Mouse (Mus musculus) CH12.LX (cell line): ENCODE measurements at regions not wholly inside any gene's neighbourhood (a gene's known extent, or its start where the extent isn't known, plus 50 kb on each side); places are given as distances from the start of the nearest gene placed in this dataset.

Experiments used
- DNase-seq: peaks from one replicate; pipeline ENCODE4 v3.0.0-alpha.2; 2013; ENCODE audit errors: extremely low read depth
- H3K27ac ChIP-seq: 2 replicates; pipeline ENCODE4 v1.5.1; 2012; ENCODE audit warnings: low read depth, mild to moderate bottlenecking, control low read depth, moderate library complexity; ENCODE audit not compliant: insufficient read depth
- H3K27me3 ChIP-seq: replicated peaks from 2 replicates; pipeline ENCODE3; 2012; ENCODE audit warnings: inconsistent platforms
- H3K36me3 ChIP-seq, 2 experiments: replicated peaks in 1 of 2; 2 replicates each; pipeline versions ENCODE3 to v1.6.1; 2012; ENCODE audit warnings: inconsistent platforms in 1 of 2, low read length in 1 of 2, mild to moderate bottlenecking in 1 of 2, mixed read lengths in 1 of 2, moderate library complexity in 1 of 2; ENCODE audit not compliant: control insufficient read depth in 1 of 2, insufficient read depth in 1 of 2
- H3K4me1 ChIP-seq, 2 experiments: 2 replicates each; pipeline ENCODE4 v1.6.1; 2012; ENCODE audit warnings: inconsistent platforms in 1 of 2, moderate library complexity in 1 of 2; ENCODE audit not compliant: insufficient read depth in 2 of 2, control insufficient read depth in 1 of 2
- H3K4me2 ChIP-seq: 2 replicates; pipeline ENCODE4 v1.6.1; 2012; ENCODE audit warnings: low read depth, mild to moderate bottlenecking, control low read depth; ENCODE audit not compliant: poor library complexity, insufficient read depth, severe bottlenecking
- H3K4me3 ChIP-seq, 3 experiments: fragments of 150-350 bp in 1 of 3; sonication (generic) in 1 of 3; replicated peaks in 1 of 3; 2 replicates each; pipeline versions ENCODE3 to v1.5.1; 2011 to 2012; ENCODE audit warnings: low read depth in 2 of 3, low read length in 2 of 3, mild to moderate bottlenecking in 2 of 3, moderate library complexity in 2 of 3, control low read depth in 1 of 3, improper control_type of control experiment in 1 of 3, inconsistent platforms in 1 of 3, mixed read lengths in 1 of 3; ENCODE audit not compliant: poor library complexity in 1 of 3
- H3K79me2 ChIP-seq: replicated peaks from 2 replicates; pipeline ENCODE4 v1.6.1; 2012; ENCODE audit warnings: mild to moderate bottlenecking, moderate library complexity; ENCODE audit not compliant: control insufficient read depth, poor library complexity, insufficient read depth, severe bottlenecking; ENCODE audit errors: extremely low read depth
- H3K9ac ChIP-seq: 2 replicates; pipeline ENCODE4 v1.6.1; 2012; ENCODE audit warnings: low read depth, mild to moderate bottlenecking, control low read depth, moderate library complexity; ENCODE audit not compliant: insufficient read depth
- H3K9me3 ChIP-seq: replicated peaks from 2 replicates; pipeline ENCODE3; 2012; ENCODE audit warnings: low read length, inconsistent platforms, mixed read lengths
- BHLHE40 ChIP-seq: IDR thresholded peaks from 2 replicates; pipeline ENCODE4 v1.6.1; 2011; ENCODE audit warnings: mild to moderate bottlenecking, low read depth, low read length, improper control_type of control experiment
- CHD1 ChIP-seq: IDR thresholded peaks from 2 replicates; pipeline ENCODE4 v1.6.1; 2012; ENCODE audit warnings: low read depth, low read length, improper control_type of control experiment, inconsistent platforms
- CHD2 ChIP-seq: IDR thresholded peaks from 2 replicates; pipeline ENCODE4 v1.6.1; 2011; ENCODE audit warnings: low read length, improper control_type of control experiment
- ELF1 ChIP-seq: IDR thresholded peaks from 2 replicates; pipeline ENCODE4 v1.6.1; 2014; ENCODE audit warnings: low read depth, mild to moderate bottlenecking, inconsistent platforms, low read length, improper control_type of control experiment
- EP300 ChIP-seq: IDR thresholded peaks from 2 replicates; pipeline ENCODE4 v1.6.1; 2011; ENCODE audit warnings: low read length, improper control_type of control experiment
- ETS1 ChIP-seq: conservative IDR thresholded peaks from 2 replicates; pipeline ENCODE4 v1.6.1; 2012; ENCODE audit warnings: low read depth, mild to moderate bottlenecking, inconsistent platforms, low read length, improper control_type of control experiment, moderate library complexity
- GABPA ChIP-seq: IDR thresholded peaks from 2 replicates; pipeline ENCODE4 v1.6.1; 2012; ENCODE audit warnings: low read depth, low read length, improper control_type of control experiment, inconsistent platforms; ENCODE audit not compliant: insufficient replicate concordance
- HCFC1 ChIP-seq: IDR thresholded peaks from 2 replicates; pipeline ENCODE4 v1.6.1; 2012; ENCODE audit warnings: low read depth, mild to moderate bottlenecking, inconsistent platforms, low read length, improper control_type of control experiment
- IRF4 ChIP-seq: IDR thresholded peaks from 2 replicates; pipeline ENCODE4 v1.6.1; 2014; ENCODE audit warnings: low read depth, mild to moderate bottlenecking, inconsistent platforms, low read length, improper control_type of control experiment
- JUN ChIP-seq: IDR thresholded peaks from 2 replicates; pipeline ENCODE4 v1.6.1; 2011; ENCODE audit warnings: low read depth, mild to moderate bottlenecking, low read length, improper control_type of control experiment, moderate library complexity; ENCODE audit not compliant: insufficient read depth
- JUND ChIP-seq: conservative IDR thresholded peaks from 2 replicates; pipeline ENCODE4 v1.6.1; 2011; ENCODE audit warnings: low read depth, low read length, improper control_type of control experiment
- KAT2A ChIP-seq: IDR thresholded peaks from 2 replicates; pipeline ENCODE4 v1.6.1; 2012; ENCODE audit warnings: low read length, improper control_type of control experiment, inconsistent platforms; ENCODE audit not compliant: insufficient replicate concordance
- MAX ChIP-seq: IDR thresholded peaks from 2 replicates; pipeline ENCODE4 v1.6.1; 2011; ENCODE audit warnings: low read length, improper control_type of control experiment
- MAZ ChIP-seq: IDR thresholded peaks from 2 replicates; pipeline ENCODE4 v1.6.1; 2012; ENCODE audit warnings: low read depth, mild to moderate bottlenecking, inconsistent platforms, low read length, improper control_type of control experiment, moderate library complexity
- MEF2A ChIP-seq: IDR thresholded peaks from 2 replicates; pipeline ENCODE4 v1.6.1; 2014; ENCODE audit warnings: low read depth, mild to moderate bottlenecking, inconsistent platforms, low read length, improper control_type of control experiment, borderline replicate concordance
- MXI1 ChIP-seq: IDR thresholded peaks from 2 replicates; pipeline ENCODE4 v1.6.1; 2011; ENCODE audit warnings: mild to moderate bottlenecking, low read depth, low read length, improper control_type of control experiment
- NELFE ChIP-seq: IDR thresholded peaks from 2 replicates; pipeline ENCODE4 v1.6.1; 2011; ENCODE audit warnings: low read depth, low read length, improper control_type of control experiment
- POLR2A ChIP-seq: IDR thresholded peaks from 2 replicates; pipeline ENCODE4 v1.6.1; 2011; ENCODE audit warnings: low read depth, mild to moderate bottlenecking, improper control_type of control experiment, low read length
- POLR2AphosphoS2 ChIP-seq: IDR thresholded peaks from 2 replicates; pipeline ENCODE4 v1.6.1; 2011; ENCODE audit warnings: low read depth, low read length, improper control_type of control experiment
- RAD21 ChIP-seq: IDR thresholded peaks from 2 replicates; pipeline ENCODE4 v1.6.1; 2011; ENCODE audit warnings: low read depth, mild to moderate bottlenecking, low read length, improper control_type of control experiment, moderate library complexity
- SMC3 ChIP-seq: IDR thresholded peaks from 2 replicates; pipeline ENCODE4 v1.6.1; 2011; ENCODE audit warnings: low read depth, low read length, improper control_type of control experiment
- TBP ChIP-seq: conservative IDR thresholded peaks from 2 replicates; pipeline ENCODE4 v1.6.1; 2011; ENCODE audit warnings: low read depth, low read length, improper control_type of control experiment
- TCF12 ChIP-seq: IDR thresholded peaks from 2 replicates; pipeline ENCODE4 v1.6.1; 2014; ENCODE audit warnings: low read depth, mild to moderate bottlenecking, inconsistent platforms, low read length, improper control_type of control experiment
- USF1 ChIP-seq: IDR thresholded peaks from 2 replicates; pipeline ENCODE4 v1.6.1; 2014; ENCODE audit warnings: low read depth, mild to moderate bottlenecking, inconsistent platforms, low read length, improper control_type of control experiment
- USF2 ChIP-seq: conservative IDR thresholded peaks from 2 replicates; pipeline ENCODE4 v1.6.1; 2011; ENCODE audit warnings: low read depth, low read length, improper control_type of control experiment
- ZKSCAN1 ChIP-seq: IDR thresholded peaks from 2 replicates; pipeline ENCODE4 v1.6.1; 2012; ENCODE audit warnings: low read depth, inconsistent platforms, low read length, improper control_type of control experiment, borderline replicate concordance
- ZMIZ1 ChIP-seq: IDR thresholded peaks from 2 replicates; pipeline ENCODE4 v1.6.1; 2012; ENCODE audit warnings: low read depth, mild to moderate bottlenecking, inconsistent platforms, low read length, improper control_type of control experiment
- ZNF384 ChIP-seq: IDR thresholded peaks from 2 replicates; pipeline ENCODE4 v1.6.1; 2012; ENCODE audit warnings: low read depth, low read length, improper control_type of control experiment, inconsistent platforms
- dilution Hi-C: fragments of 300-500 bp; cut with MboI; formaldehyde crosslinking; loops from 2 replicates; pipeline ENCODE4 v1.14.3; 2020; ENCODE audit warnings: low sequenced_read_pairs; ENCODE audit not compliant: extremely low pct_unique_long_range_greater_than_20kb, extremely low pct_ligation_motif_present
- in situ Hi-C: fragments of 300-500 bp; cut with MboI; formaldehyde crosslinking; loops from 3 replicates; pipeline ENCODE4 v1.14.3; 2019; ENCODE audit warnings: low sequenced_read_pairs, low pct_ligation_motif_present, low pct_unique_long_range_greater_than_20kb, mixed read lengths

DNA sequence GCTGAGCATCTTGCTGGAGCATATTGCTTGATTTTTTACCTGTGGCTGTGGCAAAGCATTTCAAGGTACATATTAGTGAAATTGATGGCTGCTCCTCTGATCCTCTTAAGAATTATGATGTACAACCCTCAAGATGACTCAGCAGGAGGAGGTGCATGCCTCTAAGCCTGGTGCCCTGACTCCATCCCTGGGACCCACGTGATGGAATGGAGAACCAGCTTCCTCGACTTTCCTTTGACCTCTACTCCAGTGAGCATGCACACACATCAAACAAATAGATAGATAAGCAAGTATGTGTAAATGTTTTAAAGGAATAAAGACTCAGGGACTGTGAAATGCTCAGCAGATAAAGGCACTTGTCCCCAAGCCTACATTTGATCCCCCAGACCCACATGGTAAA, 156.3 kb downstream of the Tmem17 start:
- H3K27me3 ChIP-seq, result no peaks in the 10 kb centered on the region
- no peak overlapping the region for H3K9ac ChIP-seq
- no peaks in the 10 kb centered on the region for H3K36me3 ChIP-seq
- no peak overlapping the region for H3K4me2 ChIP-seq
- TF ChIP-seq ZNF384 (no peak), GABPA (no peak), ZMIZ1 (no peak), SMC3 (no peak), JUN (no peak), POLR2AphosphoS2 (no peak), TBP (no peak), MEF2A (no peak), POLR2A (no peak), BHLHE40 (no peak), USF2 (no peak), MXI1 (no peak), ELF1 (no peak), MAX (no peak), CHD1 (no peak), CHD2 (no peak), HCFC1 (no peak)
- dilution Hi-C loops, result no loop called here
- no peak overlapping the region for H3K4me3 ChIP-seq
- DNase-seq, result no peak
- H3K79me2 ChIP-seq, result no peaks in the 10 kb centered on the region
- in situ Hi-C loops, result no loop called here
- H3K9me3 ChIP-seq, result no peaks in the 10 kb centered on the region
- H3K4me1 ChIP-seq, result peaks cover 14 to 62% of the 10 kb centered on the region in 2 experiments
- no peak overlapping the region for H3K27ac ChIP-seq

- Histone ChIP-seq H3K4me1 (peaks cover 8 to 59% of the 10 kb centered on the region in 2 experiments), H3K4me2 (no peak overlapping the region), H3K9ac (no peak overlapping the region), H3K9me3 (no peaks in the 10 kb centered on the region), H3K27me3 (no peaks in the 10 kb centered on the region), H3K4me3 (no peak overlapping the region), H3K36me3 (no peaks in the 10 kb centered on the region), H3K79me2 (no peaks in the 10 kb centered on the region), H3K27ac (no peak overlapping the region)
- in situ Hi-C loops, result no loop called here
- DNase-seq, result peak; percentile 39
- dilution Hi-C loops, result no loop called here
- TF ChIP-seq ZMIZ1, result no peak
- no peak for TF ChIP-seq RAD21
- TF ChIP-seq MAZ, result no peak
- TF ChIP-seq ELF1, result no peak
- TF ChIP-seq TCF12, result no peak
- TF ChIP-seq NELFE, result no peak
- TF ChIP-seq CHD1, result no peak
- TF ChIP-seq USF1, result no peak
- 0 out of 2 replicates have a peak, but pooled peaks have one; percentile 6 for TF ChIP-seq IRF4
- no peak for TF ChIP-seq HCFC1
- TF ChIP-seq KAT2A, result no peak
- TF ChIP-seq MAX, result 0 out of 2 replicates have a peak, but pooled peaks have one; percentile 24
- no peak for TF ChIP-seq ZKSCAN1
- peak; percentile 81 for TF ChIP-seq MEF2A
- 0 out of 2 replicates have a peak, but pooled peaks have one; percentile 28 for TF ChIP-seq JUND
- TF ChIP-seq JUN, result peak; percentile 31; the same call in 1 of the 2 replicates
- peak; percentile 50 for TF ChIP-seq ETS1
- peak; percentile 62 for TF ChIP-seq EP300
- TF ChIP-seq CHD2, result no peak
- TF ChIP-seq ZNF384, result no peak
- TF ChIP-seq BHLHE40, result peak; percentile 74
Measured at GRCm38 (mm10) chr11:22669267-22669666, 157.4 kb downstream of the Tmem17 start.
